Mouse (Mus musculus) ES-Bruce4 (cell line): ENCODE measurements at regions not wholly inside any gene's neighbourhood (a gene's known extent, or its start where the extent isn't known, plus 50 kb on each side); places are given as distances from the start of the nearest gene placed in this dataset.

Experiments
- CTCF ChIP-seq: IDR thresholded peaks from one replicate; pipeline ENCODE4 v1.8.1; 2011; ENCODE audit warnings: low read depth, low read length
- POLR2A ChIP-seq: IDR thresholded peaks from one replicate; pipeline ENCODE4 v1.8.1; 2011; ENCODE audit warnings: low read length; ENCODE audit not compliant: insufficient read depth

GRCm38 (mm10) chr11:18489517-18490256 lies 529.1 kb downstream of the Meis1 start:
- TF ChIP-seq POLR2A (no peak), CTCF (no peak)
